Mouse (Mus musculus) liver, embryonic 11.5 days (tissue): Measurements from ENCODE around the gene Tbx1. TPM values are rescaled to one million over a fixed set of nuclear protein-coding genes. Genes with fewer than 3 reads are reported as not detected.

Source experiments
- ATAC-seq: fragments of 200-750 bp; cut with Nextera tagmentation; replicated peaks from 2 replicates; pipeline ENCODE4 v1.8.0; 2017; ENCODE audit warnings: moderate number of reproducible peaks, mild to moderate bottlenecking, moderate TSS enrichment, moderate library complexity; ENCODE audit not compliant: low FRiP score
- DNase-seq: peaks from one replicate; pipeline ENCODE4 v3.0.0-alpha.2; 2017; ENCODE audit warnings: low spot score
- H3K27ac ChIP-seq: fragments of 300-500 bp; sonication (generic); 2 replicates; pipeline ENCODE4 v1.5.1; 2014; ENCODE audit warnings: mild to moderate bottlenecking, low read depth, low read length, control low read depth
- H3K27me3 ChIP-seq: fragments of 300-500 bp; sonication (generic); replicated peaks from 2 replicates; pipeline ENCODE4 v1.6.1; 2014; ENCODE audit warnings: low read length, mixed read lengths; ENCODE audit not compliant: control insufficient read depth, insufficient read depth
- H3K36me3 ChIP-seq: fragments of 300-500 bp; sonication (generic); 2 replicates; pipeline ENCODE4 v1.6.1; 2014; ENCODE audit warnings: mild to moderate bottlenecking, low read length, moderate library complexity, mixed read lengths; ENCODE audit not compliant: control insufficient read depth, insufficient read depth
- H3K4me1 ChIP-seq: fragments of 300-500 bp; sonication (generic); replicated peaks from 2 replicates; pipeline ENCODE4 v1.6.1; 2014; ENCODE audit warnings: low read length, mixed read lengths; ENCODE audit not compliant: control insufficient read depth, insufficient read depth
- H3K4me2 ChIP-seq: fragments of 300-500 bp; sonication (generic); 2 replicates; pipeline ENCODE4 v1.6.1; 2014; ENCODE audit warnings: mild to moderate bottlenecking, control low read depth, moderate library complexity
- H3K4me3 ChIP-seq: fragments of 300-500 bp; sonication (generic); 2 replicates; pipeline ENCODE4 v1.5.1; 2014; ENCODE audit warnings: low read depth, low read length, control low read depth
- H3K9ac ChIP-seq: fragments of 300-500 bp; sonication (generic); 2 replicates; pipeline ENCODE4 v1.6.1; 2014; ENCODE audit warnings: low read depth, low read length, control low read depth
- H3K9me3 ChIP-seq: fragments of 300-500 bp; sonication (generic); 2 replicates; pipeline ENCODE4 v1.6.1; 2016; ENCODE audit warnings: low read length, inconsistent platforms, mixed read lengths; ENCODE audit not compliant: control insufficient read depth
- WGBS: fragments of 180-500 bp; shearing (Covaris S2); extraction: QIAGEN DNeasy Blood & Tissue Kit; methylation state at CpG from one replicate; pipeline ENCODE4 v1.1.7; 2014; 5-methylcytosine and 5-hydroxymethylcytosine counted together
- polyA plus RNA-seq: library from polyadenylated mRNA; unstranded; fragments of >200 nt; fragmentation: Nextera tagmentation; extraction: Ambion mirVana; gene quantifications from 2 replicates; pipeline ENCODE4 v1.2.1, GENCODE M21; 2014

The Tbx1 gene
- polyA plus RNA-seq, 1 experiment from 2014 or later, result 0.43 TPM

- Histone ChIP-seq H3K4me1 (peaks cover 6% of the 10 kb centered on the region; the same call in 1 of the 2 replicates), H3K9me3 (no peaks in the 10 kb centered on the region), H3K36me3 (no peaks in the 10 kb centered on the region), H3K9ac (no peak overlapping the region), H3K4me3 (no peak overlapping the region), H3K27ac (no peak overlapping the region), H3K4me2 (no peak overlapping the region), H3K27me3 (no peaks in the 10 kb centered on the region)
- no peak for DNase-seq
- ATAC-seq, result no peak
- WGBS, result 62% methylated on average over 17 of the region's 17 CpGs
These were observed 35.1 kb downstream of the Tbx1 start for GRCm38 (mm10) chr16:18555235-18555935.

GRCm38 (mm10) chr16:18554721-18555120 is 35.8 kb downstream of the Tbx1 start:
- H3K4me1 ChIP-seq, result peaks cover 6% of the 10 kb centered on the region; the same call in 1 of the 2 replicates
- no peak overlapping the region for H3K9ac ChIP-seq
- no peaks in the 10 kb centered on the region for H3K27me3 ChIP-seq
- no peak overlapping the region for H3K4me3 ChIP-seq
- ATAC-seq (no peak), DNase-seq (no peak)
- H3K27ac ChIP-seq, result no peak overlapping the region
- H3K36me3 ChIP-seq, result no peaks in the 10 kb centered on the region
- no peaks in the 10 kb centered on the region for H3K9me3 ChIP-seq
- no peak overlapping the region for H3K4me2 ChIP-seq
- WGBS, result 35% methylated on average over 2 of the region's 2 CpGs

GRCm38 (mm10) chr16:18552106-18552710 is 38.3 kb downstream of the Tbx1 start:
- 60% methylated on average over 11 of the region's 11 CpGs for WGBS
- ATAC-seq (no peak), DNase-seq (no peak)
- no peak overlapping the region for H3K27ac ChIP-seq
- no peaks in the 10 kb centered on the region for H3K36me3 ChIP-seq
- no peaks in the 10 kb centered on the region for H3K9me3 ChIP-seq
- H3K4me2 ChIP-seq, result no peak overlapping the region
- H3K9ac ChIP-seq, result no peak overlapping the region
- no peak overlapping the region for H3K4me3 ChIP-seq
- peaks cover 6% of the 10 kb centered on the region; the same call in 1 of the 2 replicates for H3K4me1 ChIP-seq
- H3K27me3 ChIP-seq, result no peaks in the 10 kb centered on the region

- peaks cover 6% of the 10 kb centered on the region; the same call in 1 of the 2 replicates for H3K4me1 ChIP-seq
- no peak overlapping the region for H3K4me2 ChIP-seq
- DNase-seq (no peak), ATAC-seq (no peak)
- no peaks in the 10 kb centered on the region for H3K36me3 ChIP-seq
- no peaks in the 10 kb centered on the region for H3K27me3 ChIP-seq
- whole genome bisulfite sequencing, result 54% methylated on average over 9 of the region's 9 CpGs
- no peaks in the 10 kb centered on the region for H3K9me3 ChIP-seq
- H3K9ac ChIP-seq, result no peak overlapping the region; the same call in 1 of the 2 replicates
- H3K4me3 ChIP-seq, result no peak overlapping the region
- H3K27ac ChIP-seq, result no peak overlapping the region
These were observed 38.9 kb downstream of the Tbx1 start for GRCm38 (mm10) chr16:18551604-18552003.

- DNase-seq (no peak), ATAC-seq (no peak)
- no peaks in the 10 kb centered on the region for H3K9me3 ChIP-seq
- H3K27ac ChIP-seq, result no peak overlapping the region
- no peak overlapping the region for H3K4me2 ChIP-seq
- no peaks in the 10 kb centered on the region for H3K27me3 ChIP-seq
- no peaks in the 10 kb centered on the region for H3K36me3 ChIP-seq
- H3K4me1 ChIP-seq, result peaks cover 6% of the 10 kb centered on the region; the same call in 1 of the 2 replicates
- H3K4me3 ChIP-seq, result no peak overlapping the region
- WGBS, result 87% methylated on average over 5 of the region's 5 CpGs
- H3K9ac ChIP-seq, result no peak overlapping the region
These were observed 42.6 kb downstream of the Tbx1 start for GRCm38 (mm10) chr16:18547891-18548290.

GRCm38 (mm10) chr16:18543151-18543829 is 47.2 kb downstream of the Tbx1 start:
- WGBS, result 72% methylated on average over 8 of the region's 8 CpGs
- no peak overlapping the region for H3K4me3 ChIP-seq

GRCm38 (mm10) chr16:18539281-18539680 is 51.2 kb downstream of the Tbx1 start:
- no peak for ATAC-seq
- H3K9ac ChIP-seq, result no peak overlapping the region
- no peaks in the 10 kb centered on the region for H3K27me3 ChIP-seq
- DNase-seq, result no peak
- no peak overlapping the region for H3K27ac ChIP-seq
- H3K36me3 ChIP-seq, result no peaks in the 10 kb centered on the region
- no peaks in the 10 kb centered on the region for H3K9me3 ChIP-seq
- WGBS, result 69% methylated on average over 6 of the region's 6 CpGs
- no peak overlapping the region for H3K4me3 ChIP-seq
- no peak overlapping the region for H3K4me2 ChIP-seq
- no peaks in the 10 kb centered on the region for H3K4me1 ChIP-seq

More at GRCm38 (mm10) chr16:18543151-18543829, 47.2 kb downstream of the Tbx1 start:
- no peaks in the 10 kb centered on the region for H3K36me3 ChIP-seq
- no peaks in the 10 kb centered on the region; the same call in 1 of the 2 replicates for H3K4me1 ChIP-seq
- no peak overlapping the region for H3K9ac ChIP-seq
- ATAC-seq (no peak), DNase-seq (no peak)
- no peaks in the 10 kb centered on the region for H3K27me3 ChIP-seq
- no peak overlapping the region for H3K4me2 ChIP-seq
- no peaks in the 10 kb centered on the region for H3K9me3 ChIP-seq
- no peak overlapping the region for H3K27ac ChIP-seq

GRCm38 (mm10) chr16:18537407-18537990 is 53.0 kb downstream of the Tbx1 start:
- WGBS, result 82% methylated on average over 3 of the region's 3 CpGs
- H3K4me2 ChIP-seq, result no peak overlapping the region
- DNase-seq (no peak), ATAC-seq (no peak)
- no peaks in the 10 kb centered on the region for H3K27me3 ChIP-seq
- no peak overlapping the region for H3K9ac ChIP-seq
- no peaks in the 10 kb centered on the region for H3K4me1 ChIP-seq
- H3K27ac ChIP-seq, result no peak overlapping the region
- H3K36me3 ChIP-seq, result no peaks in the 10 kb centered on the region
- no peaks in the 10 kb centered on the region for H3K9me3 ChIP-seq
- no peak overlapping the region for H3K4me3 ChIP-seq
